Mouse (Mus musculus): ENCODE results near the gene Tenm2. TPM values are rescaled to one million over a fixed set of nuclear protein-coding genes. Genes with fewer than 3 reads are reported as not detected.
A peak's percentile ranks its signal among the peaks of the same experiment; 100 is the strongest.

Gene Tenm2
- polyA plus RNA-seq, 1 experiment from 2014 or later: 0.06 TPM

DNA sequence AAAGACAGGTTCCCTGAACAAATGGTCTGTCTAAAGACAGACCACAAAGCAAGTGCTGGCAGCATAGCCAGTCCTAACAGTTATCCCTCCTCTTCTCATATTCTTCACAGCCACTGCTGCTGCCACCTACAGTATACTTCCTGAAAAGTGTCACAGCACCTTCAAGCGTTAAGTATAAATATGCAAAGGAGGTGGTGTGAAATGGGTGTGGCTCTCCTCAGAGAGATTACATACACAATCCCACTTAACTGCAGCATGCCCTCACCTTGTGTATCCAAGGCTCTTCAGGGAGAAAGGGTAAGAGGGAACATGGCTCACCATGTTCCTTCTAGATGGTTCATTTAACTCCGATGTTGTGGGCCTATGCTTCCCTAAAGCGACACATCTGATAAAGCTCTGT, 1215.8 kb downstream of the Tenm2 start:
- in situ Hi-C loops (cut with MboI; ENCODE audit: low pct_unique_long_range_greater_than_20kb): loop anchor here (25.0 kb wide), 1 partner anchor 1183 kb away; the partner anchor contains the start of gene Spdl1
- H3K27me3 ChIP-seq: no peaks in the 10 kb centered on the region
- ChIA-PET POLR2A (no interaction called here), CTCF (interaction anchor here (1.3 kb wide), 1 partner anchor 11 kb away, joined by 4 read pairs; no protein-coding TSS in a partner anchor)
- no peak for TF ChIP-seq CTCF (IDR thresholded peaks at IDR 0.05)
- DNase-seq (ENCODE audit: low read depth, low spot score) (no peak), ATAC-seq (no peak)

DNA sequence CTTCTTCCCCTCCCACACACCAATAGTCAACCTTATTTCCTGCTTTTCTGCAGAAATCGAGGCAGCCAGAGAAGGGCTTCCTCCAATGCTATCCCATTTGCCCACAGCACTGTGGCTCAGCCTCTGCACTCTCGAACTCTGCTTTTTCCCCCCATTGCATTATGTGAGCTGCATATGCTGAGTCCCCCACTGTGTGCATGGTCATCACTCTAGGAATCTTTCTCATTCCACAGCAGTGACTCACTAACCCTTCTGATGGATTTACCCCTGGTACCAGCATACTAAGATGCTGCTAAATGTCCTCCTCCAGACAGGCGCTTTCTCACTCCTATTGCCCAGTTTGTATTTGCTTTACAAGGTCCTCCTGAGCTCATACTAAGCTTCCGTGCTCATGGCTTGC, 1222.6 kb downstream of the Tenm2 start:
- no peaks in the 10 kb centered on the region for H3K27me3 ChIP-seq
- DNase-seq (ENCODE audit: low read depth, low spot score): no peak
- in situ Hi-C loops (cut with MboI; ENCODE audit: low pct_unique_long_range_greater_than_20kb): loop anchor here (25.0 kb wide), 1 partner anchor 1176 kb away; the partner anchor contains the start of gene Spdl1
- no peak for TF ChIP-seq CTCF (IDR thresholded peaks at IDR 0.05)
- ATAC-seq: peak; percentile 95
- ChIA-PET POLR2A (no interaction called here), CTCF (interaction anchor here (0.6 to 1.2 kb wide), 3 partner anchors 12 to 171 kb away, joined by 3 to 4 read pairs (median 4); no protein-coding TSS in a partner anchor)

DNA sequence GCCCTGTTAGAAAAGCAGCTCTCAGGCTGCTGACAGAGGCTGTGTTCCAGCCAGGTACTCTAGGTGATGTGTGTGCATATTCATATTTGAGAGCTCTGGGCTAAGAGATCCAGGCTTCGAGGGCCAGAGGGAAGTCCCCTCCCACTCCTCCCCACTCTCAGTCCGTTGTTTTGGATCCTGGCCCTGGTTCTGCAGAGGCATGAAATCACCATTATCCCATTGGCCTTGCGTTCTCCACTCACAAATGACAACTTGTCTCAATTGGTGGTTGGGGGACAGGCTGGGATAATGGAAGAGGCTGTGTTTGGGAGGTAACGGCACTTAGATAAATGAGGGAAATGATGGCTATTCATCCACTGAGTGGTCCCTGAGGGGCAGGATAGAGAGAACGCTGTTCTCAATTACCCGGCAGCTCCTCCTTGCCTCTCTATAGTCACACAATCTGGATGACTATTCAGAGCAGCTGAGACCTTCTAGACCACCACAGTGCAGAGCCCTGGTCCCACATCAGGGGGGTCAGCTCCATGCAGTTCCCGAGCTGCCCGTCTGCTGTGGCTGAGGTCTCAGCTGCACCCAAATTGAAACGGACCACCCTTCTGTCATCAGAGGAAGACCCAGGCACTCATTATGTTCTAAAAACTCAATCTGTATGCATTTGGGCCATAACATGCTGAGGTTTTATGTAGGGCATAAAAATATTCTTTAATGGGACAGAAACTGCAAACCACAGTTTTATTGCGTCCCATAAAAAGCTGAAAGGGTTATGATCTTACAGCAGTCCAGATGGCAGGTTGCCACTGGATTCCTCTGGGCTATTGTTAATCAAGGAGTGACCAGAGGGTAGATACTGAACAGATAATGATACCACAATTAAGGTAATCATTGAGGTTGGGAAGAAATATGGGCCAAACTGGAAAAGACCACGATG, 1226.2 kb downstream of the Tenm2 start:
- CTCF ChIA-PET: interaction anchor here (1.0 to 1.1 kb wide), 2 partner anchors 9 to 13 kb away, joined by 3 read pairs; no protein-coding TSS in a partner anchor

DNA sequence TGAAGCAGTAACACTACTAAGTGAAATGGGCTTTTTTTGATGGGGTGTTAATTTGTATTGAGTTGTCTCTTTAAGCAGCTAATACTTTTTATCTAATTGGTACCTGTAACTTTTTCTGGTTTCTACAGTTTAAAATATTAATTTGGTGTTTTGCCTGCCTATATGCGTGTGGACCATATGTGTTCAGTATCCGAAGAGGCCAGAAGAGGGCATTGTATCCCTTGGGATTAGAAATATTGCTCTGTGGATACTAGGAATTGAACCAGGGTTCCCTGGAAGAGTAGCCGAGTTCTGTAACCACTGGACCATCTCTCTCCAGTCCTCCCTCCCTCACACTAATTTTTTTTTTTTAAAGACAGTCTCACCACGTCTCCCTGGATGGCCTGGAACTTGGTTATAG, 1232.9 kb downstream of the Tenm2 start:
- ChIA-PET CTCF (interaction anchor here (0.8 to 2.9 kb wide), 4 partner anchors 29 to 103 kb away, joined by 3 to 12 read pairs (median 3); no protein-coding TSS in a partner anchor), POLR2A (interaction anchor here (0.7 kb wide), 2 partner anchors 20 to 229 kb away, joined by 3 to 4 read pairs; no protein-coding TSS in a partner anchor)
- no peak for TF ChIP-seq CTCF (IDR thresholded peaks at IDR 0.05)
- in situ Hi-C loops (cut with MboI; ENCODE audit: low pct_unique_long_range_greater_than_20kb): loop anchor here (25.0 kb wide), 1 partner anchor 1166 kb away; the partner anchor contains the start of gene Spdl1
- ATAC-seq (no peak), DNase-seq (ENCODE audit: low read depth, low spot score) (no peak)
- no peaks in the 10 kb centered on the region for H3K27me3 ChIP-seq

More for the DNA sequence above, 1226.2 kb downstream of the Tenm2 start:
- TF ChIP-seq CTCF (IDR thresholded peaks at IDR 0.05): no peak
- in situ Hi-C loops (cut with MboI; ENCODE audit: low pct_unique_long_range_greater_than_20kb): loop anchor here (25.0 kb wide), 1 partner anchor 1172 kb away; the partner anchor contains the start of gene Spdl1
- ATAC-seq (no peak), DNase-seq (ENCODE audit: low read depth, low spot score) (no peak)
- H3K27me3 ChIP-seq: no peaks in the 10 kb centered on the region
- POLR2A ChIA-PET: no interaction called here

DNA sequence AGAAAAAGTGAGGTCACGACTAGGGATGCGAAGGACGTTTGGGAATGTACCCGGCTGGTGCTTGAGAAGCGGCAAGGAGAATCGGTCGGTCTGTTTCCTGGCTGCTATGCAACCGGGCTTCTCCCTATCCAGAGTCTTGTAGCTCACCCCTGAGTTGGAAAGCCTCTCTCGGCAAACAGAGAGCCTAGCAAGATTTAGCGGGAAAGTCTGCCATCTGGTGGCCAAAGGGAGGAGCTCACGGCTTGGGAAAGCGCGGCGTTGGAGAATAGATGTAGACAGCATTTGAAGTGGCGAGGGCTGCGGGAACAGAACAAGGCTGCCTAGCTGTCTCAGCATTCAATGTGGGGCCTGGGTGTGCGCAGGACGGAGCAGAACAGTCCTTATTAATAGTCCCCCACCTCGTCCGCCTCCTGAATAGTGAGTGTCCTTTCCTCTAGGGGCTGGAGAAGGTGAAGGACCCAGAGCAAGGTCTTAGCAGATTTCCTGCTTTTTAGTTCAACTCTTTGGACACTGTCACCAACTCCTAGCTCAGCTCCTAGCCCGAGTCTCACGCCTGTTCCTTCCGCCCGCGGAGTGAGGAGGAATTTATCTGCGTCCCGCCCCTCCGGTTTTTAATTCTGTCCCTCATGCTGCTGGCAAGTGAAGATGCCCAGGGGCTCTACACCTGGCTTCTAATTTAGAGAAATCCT, 1234.3 kb downstream of the Tenm2 start:
- DNase-seq (ENCODE audit: low read depth, low spot score) (no peak), ATAC-seq (peak; percentile 97)
- in situ Hi-C loops (cut with MboI; ENCODE audit: low pct_unique_long_range_greater_than_20kb): loop anchor here (25.0 kb wide), 1 partner anchor 1164 kb away; the partner anchor contains the start of gene Spdl1
- ChIA-PET POLR2A (interaction anchor here (1.0 to 2.2 kb wide), 2 partner anchors 24 to 62 kb away, joined by 3 to 10 read pairs; no protein-coding TSS in a partner anchor), CTCF (interaction anchor here (0.8 to 2.9 kb wide), 24 partner anchors 9 to 1156 kb away, joined by 3 to 12 read pairs (median 3); no protein-coding TSS in a partner anchor)
- peak; percentile 95 for TF ChIP-seq CTCF (IDR thresholded peaks at IDR 0.05)
- no peaks in the 10 kb centered on the region for H3K27me3 ChIP-seq

DNA sequence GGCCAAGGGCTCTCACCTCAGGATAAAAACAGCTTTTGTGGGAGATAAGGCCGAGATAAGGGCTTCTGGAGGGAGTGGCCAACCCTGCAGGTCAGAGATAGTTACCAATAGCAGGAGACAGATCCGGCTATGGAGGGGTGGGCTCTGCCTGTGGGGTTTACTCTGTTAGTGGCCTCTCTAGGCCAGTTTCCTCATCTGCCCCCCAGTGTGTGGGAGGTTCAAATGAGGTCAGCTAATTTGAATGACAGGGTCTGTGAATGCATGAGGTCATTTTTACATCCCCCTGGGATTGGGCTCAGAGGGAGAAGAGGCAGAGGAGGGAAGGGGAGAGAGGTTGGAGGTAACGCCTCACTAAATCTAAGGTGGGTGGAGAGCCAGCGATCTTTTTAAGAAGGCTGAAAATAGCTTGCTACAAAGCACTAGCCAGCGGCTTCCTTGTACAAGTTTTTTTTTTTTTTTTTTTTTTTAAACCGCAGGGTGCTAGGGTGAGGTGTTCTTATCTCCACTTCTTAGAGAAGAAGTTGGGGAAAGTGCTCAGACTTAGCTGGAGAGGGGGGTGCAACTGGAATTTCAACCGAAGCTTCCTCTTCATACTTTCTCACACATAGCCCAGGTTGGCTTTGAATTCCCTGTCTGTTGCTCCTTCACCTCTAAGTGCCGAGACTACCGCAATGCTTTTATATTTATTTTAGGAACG, 1235.0 kb downstream of the Tenm2 start:
- POLR2A ChIA-PET: interaction anchor here (0.7 to 2.2 kb wide), 3 partner anchors 24 to 62 kb away, joined by 3 to 10 read pairs (median 4); no protein-coding TSS in a partner anchor
- in situ Hi-C loops (cut with MboI; ENCODE audit: low pct_unique_long_range_greater_than_20kb): loop anchor here (25.0 kb wide), 1 partner anchor 1163 kb away; the partner anchor contains the start of gene Spdl1
- no peak for ATAC-seq
- CTCF ChIA-PET: interaction anchor here (0.7 to 2.9 kb wide), 25 partner anchors 8 to 1155 kb away, joined by 3 to 12 read pairs (median 3); no protein-coding TSS in a partner anchor
- TF ChIP-seq CTCF (IDR thresholded peaks at IDR 0.05): no peak
- H3K27me3 ChIP-seq: no peaks in the 10 kb centered on the region
- no peak for DNase-seq (ENCODE audit: low read depth, low spot score)

DNA sequence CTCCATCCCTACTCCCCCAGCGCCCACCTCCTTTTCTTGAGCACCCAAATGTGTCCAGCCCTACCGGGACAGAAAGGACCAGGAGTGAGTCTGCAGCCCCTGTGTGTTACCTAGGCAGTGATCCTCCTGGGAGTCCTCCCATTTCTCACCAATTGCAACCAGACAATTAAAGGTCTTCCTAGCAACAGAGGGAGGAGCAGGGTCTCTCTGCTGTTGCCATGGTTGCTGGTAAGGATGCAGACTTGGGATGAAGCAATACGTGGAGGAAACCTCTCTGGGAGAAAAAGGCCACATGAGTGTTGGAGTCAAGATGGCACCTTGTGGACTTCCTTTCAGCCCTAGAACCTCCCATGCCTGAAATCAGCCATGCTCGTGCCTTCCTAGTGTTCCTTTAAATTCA, 1235.7 kb downstream of the Tenm2 start:
- in situ Hi-C loops (cut with MboI; ENCODE audit: low pct_unique_long_range_greater_than_20kb): loop anchor here (25.0 kb wide), 1 partner anchor 1163 kb away; the partner anchor contains the start of gene Spdl1
- no peaks in the 10 kb centered on the region for H3K27me3 ChIP-seq
- no peak for TF ChIP-seq CTCF (IDR thresholded peaks at IDR 0.05)
- DNase-seq (ENCODE audit: low read depth, low spot score): no peak
- POLR2A ChIA-PET: interaction anchor here (1.0 to 2.2 kb wide), 2 partner anchors 23 to 61 kb away, joined by 3 to 10 read pairs; no protein-coding TSS in a partner anchor
- CTCF ChIA-PET: interaction anchor here (1.2 to 2.1 kb wide), 5 partner anchors 10 to 173 kb away, joined by 3 to 7 read pairs (median 3); no protein-coding TSS in a partner anchor
- ATAC-seq: no peak

DNA sequence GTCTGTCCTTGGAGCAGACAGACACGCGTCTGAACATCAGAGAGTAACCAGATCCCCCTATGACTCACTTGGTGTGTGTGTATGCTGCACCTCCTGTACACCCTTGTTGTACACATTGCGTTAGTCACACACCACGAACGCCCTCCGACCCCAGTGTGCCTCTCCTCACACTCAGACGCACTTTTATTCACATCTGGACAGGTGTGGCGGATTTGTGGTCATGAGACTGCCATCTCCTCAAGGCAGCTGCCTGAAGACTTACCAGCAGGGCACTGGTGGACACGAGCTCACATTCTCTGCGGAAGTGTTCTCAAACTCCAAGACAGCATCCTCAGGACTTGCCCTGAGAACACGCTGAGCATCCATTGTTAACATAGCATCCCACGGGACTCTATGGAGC, 1237.7 kb downstream of the Tenm2 start:
- H3K27me3 ChIP-seq: no peaks in the 10 kb centered on the region
- in situ Hi-C loops (cut with MboI; ENCODE audit: low pct_unique_long_range_greater_than_20kb): no loop called here
- no peak for TF ChIP-seq CTCF (IDR thresholded peaks at IDR 0.05)
- ATAC-seq: no peak
- no peak for DNase-seq (ENCODE audit: low read depth, low spot score)
- POLR2A ChIA-PET: no interaction called here
- CTCF ChIA-PET: no interaction called here

DNA sequence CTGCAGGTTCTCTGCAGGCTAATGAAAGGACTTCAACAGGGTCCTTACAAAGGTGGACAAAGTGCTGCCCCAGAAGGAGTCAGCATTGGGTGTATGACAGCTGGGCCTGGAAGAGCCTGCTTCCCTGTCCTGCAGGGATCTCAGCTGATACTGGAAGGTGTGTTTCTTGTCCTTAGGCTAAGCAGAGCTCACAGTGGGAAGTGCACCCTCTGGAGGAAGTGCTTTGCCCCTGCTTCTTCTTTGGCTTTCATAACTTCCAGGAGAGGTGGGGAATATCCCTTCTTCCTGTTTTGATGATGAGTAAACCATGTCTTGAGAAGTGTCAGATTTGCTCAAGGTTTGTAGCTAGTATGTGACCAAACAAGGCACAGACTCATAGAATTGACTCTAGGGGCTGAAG, 1240.5 kb downstream of the Tenm2 start:
- ChIA-PET POLR2A (interaction anchor here (0.6 kb wide), 1 partner anchor 19 kb away, joined by 4 read pairs; no protein-coding TSS in a partner anchor), CTCF (interaction anchor here (1.3 to 1.6 kb wide), 2 partner anchors 14 to 23 kb away, joined by 3 to 4 read pairs; no protein-coding TSS in a partner anchor)
- H3K27me3 ChIP-seq: no peaks in the 10 kb centered on the region
- DNase-seq (ENCODE audit: low read depth, low spot score) (no peak), ATAC-seq (no peak)
- peak; percentile 43 for TF ChIP-seq CTCF (IDR thresholded peaks at IDR 0.05)
- in situ Hi-C loops (cut with MboI; ENCODE audit: low pct_unique_long_range_greater_than_20kb): no loop called here

Measured in Patski (cell line).